Mouse (Mus musculus): ENCODE data around the gene Tuba1c.

GRCm38 (mm10) chr15:99078181-99078910 lies 48.7 kb downstream of the Tuba1c start:
- TF ChIP-seq CTCF (IDR thresholded peaks at IDR 0.05; ENCODE audit: control insufficient read depth, insufficient read depth, insufficient read length) (no peak), CEBPB (IDR thresholded peaks at IDR 0.05; ENCODE audit: low read depth) (no peak), MYOD1 (IDR thresholded peaks at IDR 0.05; ENCODE audit: control insufficient read depth, insufficient read length, low read depth) (no peak), MAX (IDR thresholded peaks at IDR 0.05) (no peak), USF1 (IDR thresholded peaks at IDR 0.05; ENCODE audit: low read depth) (no peak), MYOG (IDR thresholded peaks at IDR 0.05; ENCODE audit: control insufficient read depth, extremely low read depth, insufficient read length) (no peak), FOSL1 (IDR thresholded peaks at IDR 0.05; ENCODE audit: insufficient read depth, low read length, poor library complexity, severe bottlenecking) (no peak)

Measured in C2C12 (cell line).